Comparison of ENCODE assay signal across 7 mouse cellular contexts in the genomic region with DNA sequence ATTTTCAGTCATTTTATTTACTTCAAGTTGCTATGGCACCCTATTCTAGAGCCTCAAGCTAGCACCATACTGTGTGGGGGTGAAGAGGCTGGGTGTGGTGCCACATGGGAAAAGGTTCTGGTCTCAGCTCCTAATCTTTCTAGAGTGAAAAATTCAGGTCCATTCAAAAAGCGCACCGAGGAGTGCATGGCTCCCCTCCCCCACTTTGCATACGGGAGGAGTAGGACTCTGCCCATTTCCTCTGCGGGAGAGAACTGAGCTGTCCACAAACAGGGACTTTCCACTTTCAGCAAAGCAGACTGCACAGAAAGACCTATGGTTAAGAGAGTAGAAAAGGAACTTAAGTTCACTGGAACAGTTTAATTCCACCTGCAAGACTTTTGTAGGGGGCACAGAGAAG. TPM values are rescaled to one million over a fixed set of nuclear protein-coding genes. Genes with fewer than 3 reads are reported as not detected.
A peak's percentile ranks its signal among the peaks of the same experiment; 100 is the strongest.
DNase-seq lines count a peak whose midpoint lies in the region; ATAC-seq and TF ChIP-seq lines count a peak whose summit lies in the region.

No protein-coding gene starts in this region.

- peak overlapping the region; percentile 71 for H3K4me2 ChIP-seq in forebrain, postnatal 0 days (ENCODE audit: low read depth)
- peak overlapping the region; percentile 71 for H3K4me2 ChIP-seq in intestine, embryonic 14.5 days (ENCODE audit: low read length)
- peak overlapping the region; percentile 69 for H3K4me2 ChIP-seq in midbrain, embryonic 11.5 days

- peak overlapping the region; percentile 48; the same call in 1 of the 2 replicates for H3K9ac ChIP-seq in forebrain, postnatal 0 days
- peak overlapping the region; percentile 72 for H3K9ac ChIP-seq in intestine, embryonic 14.5 days (ENCODE audit: low read length)
- peak overlapping the region; percentile 83 for H3K9ac ChIP-seq in midbrain, embryonic 11.5 days (ENCODE audit: low read length)

- peaks cover 52% of the 10 kb centered on the region for H3K4me1 ChIP-seq in G1E (ENCODE audit: insufficient read depth, low read depth, low read length)
- peaks cover 2% of the 10 kb centered on the region; the same call in 1 of the 2 replicates for H3K4me1 ChIP-seq in bone marrow, adult 2 months (ENCODE audit: control insufficient read depth, insufficient read depth, low read length)
- peaks cover 13% of the 10 kb centered on the region; the same call in 1 of the 2 replicates for H3K4me1 ChIP-seq in forebrain, postnatal 0 days (ENCODE audit: insufficient read depth)
- peaks cover 25% of the 10 kb centered on the region for H3K4me1 ChIP-seq in intestine, embryonic 14.5 days (replicated peaks; ENCODE audit: control insufficient read depth, insufficient read depth, low read length)
- H3K4me1 ChIP-seq in midbrain, embryonic 11.5 days (ENCODE audit: control insufficient read depth, insufficient read depth, low read length), result peaks cover 20% of the 10 kb centered on the region

- H3K9me3 ChIP-seq in G1E (replicated peaks), result no peaks in the 10 kb centered on the region
- H3K9me3 ChIP-seq in forebrain, postnatal 0 days (ENCODE audit: low read length), result no peaks in the 10 kb centered on the region
- no peaks in the 10 kb centered on the region for H3K9me3 ChIP-seq in intestine, embryonic 14.5 days (ENCODE audit: control insufficient read depth, low read length)
- H3K9me3 ChIP-seq in midbrain, embryonic 11.5 days (ENCODE audit: control insufficient read depth, low read length), result no peaks in the 10 kb centered on the region

- H3K27ac ChIP-seq in bone marrow, adult 2 months (ENCODE audit: control insufficient read depth, insufficient read depth, low read depth, low read length, poor library complexity), result peak overlapping the region; percentile 69; the same call in 1 of the 2 replicates
- peak overlapping the region; percentile 83; the same call in 1 of the 2 replicates for H3K27ac ChIP-seq in forebrain, postnatal 0 days (ENCODE audit: low read depth, low read length)
- peak overlapping the region; percentile 86 for H3K27ac ChIP-seq in intestine, embryonic 14.5 days (ENCODE audit: low read depth)
- H3K27ac ChIP-seq in midbrain, embryonic 11.5 days (ENCODE audit: low read depth, low read length), result no peak overlapping the region

- no peak for TF ChIP-seq POLR2A in bone marrow, adult 2 months (IDR thresholded peaks at IDR 0.05; ENCODE audit: borderline replicate concordance, control insufficient read depth, low read depth, low read length)

- H3K36me3 ChIP-seq in G1E (replicated peaks), result peaks cover 58% of the 10 kb centered on the region
- peaks cover 24% of the 10 kb centered on the region for H3K36me3 ChIP-seq in forebrain, postnatal 0 days (ENCODE audit: insufficient read depth)
- H3K36me3 ChIP-seq in intestine, embryonic 14.5 days (ENCODE audit: control insufficient read depth, insufficient read depth, low read length), result peaks cover 43% of the 10 kb centered on the region
- peaks cover 11% of the 10 kb centered on the region for H3K36me3 ChIP-seq in midbrain, embryonic 11.5 days (ENCODE audit: control insufficient read depth, insufficient read depth, low read length)

- DNase-seq in G1E (ENCODE audit: low spot score), result peak; percentile 12
- DNase-seq in forebrain, postnatal 0 days, result peak; percentile 27
- no peak for DNase-seq in intestine, embryonic 14.5 days (ENCODE audit: low spot score)
- DNase-seq in left cerebral cortex, postnatal 4 days, result peak; percentile 49
- no peak for DNase-seq in midbrain, embryonic 11.5 days (ENCODE audit: low spot score, missing footprints)
- DNase-seq in spleen, postnatal 14 days (ENCODE audit: low spot score in 2 of 2), result peak; percentile 27

- H3K27me3 ChIP-seq in G1E (ENCODE audit: insufficient read depth, low read length), result no peaks in the 10 kb centered on the region
- H3K27me3 ChIP-seq in forebrain, postnatal 0 days (ENCODE audit: insufficient read depth, low read length), result no peaks in the 10 kb centered on the region
- no peaks in the 10 kb centered on the region for H3K27me3 ChIP-seq in intestine, embryonic 14.5 days (replicated peaks; ENCODE audit: control insufficient read depth, insufficient read depth, low read length)
- no peaks in the 10 kb centered on the region for H3K27me3 ChIP-seq in midbrain, embryonic 11.5 days (ENCODE audit: control insufficient read depth, insufficient read depth, low read length)

- peak overlapping the region; percentile 71 for H3K4me3 ChIP-seq in G1E (ENCODE audit: low read depth, low read length)
- peak overlapping the region; percentile 68 for H3K4me3 ChIP-seq in bone marrow, adult 2 months (replicated peaks; ENCODE audit: control insufficient read depth, low read depth, low read length)
- peak overlapping the region; percentile 47 for H3K4me3 ChIP-seq in forebrain, postnatal 0 days (ENCODE audit: low read depth, low read length)
- H3K4me3 ChIP-seq in intestine, embryonic 14.5 days (ENCODE audit: low read depth, low read length), result peak overlapping the region; percentile 55
- peak overlapping the region; percentile 62 for H3K4me3 ChIP-seq in midbrain, embryonic 11.5 days (ENCODE audit: low read depth, low read length)

- ATAC-seq in G1E (ENCODE audit: extremely low read depth, insufficient number of reproducible peaks, low FRiP score, poor library complexity, severe bottlenecking), result no peak
- ATAC-seq in forebrain, postnatal 0 days, result no peak
- ATAC-seq in intestine, embryonic 14.5 days (replicated peaks; ENCODE audit: low FRiP score, low TSS enrichment, low read depth), result no peak
- ATAC-seq in midbrain, embryonic 11.5 days (ENCODE audit: low FRiP score), result peak; percentile 28; the same call in 1 of the 2 replicates

- WGBS in bone marrow, adult 2 months, result 0% methylated on average over 4 of the region's 4 CpGs
- WGBS in forebrain, postnatal 0 days, result 2% methylated on average over 4 of the region's 4 CpGs
- WGBS in intestine, embryonic 14.5 days, result 0% methylated on average over 4 of the region's 4 CpGs
- WGBS in midbrain, embryonic 11.5 days, result 0% methylated on average over 4 of the region's 4 CpGs

- intact Hi-C loops in left cerebral cortex, postnatal 4 days (cut with DNase I), result loop anchor here (10.0 kb wide), 1 partner anchor 112 kb away; no protein-coding TSS in a partner anchor

- TF ChIP-seq CTCF in G1E (IDR thresholded peaks at IDR 0.05; ENCODE audit: low read depth, low read length), result no peak
- no peak for TF ChIP-seq CTCF in bone marrow, adult 2 months (IDR thresholded peaks at IDR 0.05; ENCODE audit: control insufficient read depth, insufficient read depth, low read length)
- no peak for TF ChIP-seq CTCF in forebrain, postnatal 0 days (IDR thresholded peaks at IDR 0.05; ENCODE audit: low read depth)

RNA-seq across cellular contexts. Expression of a gene that starts 26.6 kb away (rescaled TPM):
- total RNA-seq in G1E (2014; fragmentation: Nextera tagmentation), result 141 and 149 TPM in 2 replicates
- total RNA-seq in G1E (2017), result 225 and 341 TPM in 2 replicates
- 335 and 342 TPM in 2 replicates for polyA plus RNA-seq in G1E (2012)
- 153 and 243 TPM in 2 replicates for polyA plus RNA-seq in bone marrow, adult 2 months (2011; ENCODE audit: insufficient read depth, insufficient read length, low replicate concordance, missing spikeins)
- 129 and 136 TPM in 2 replicates for total RNA-seq in forebrain, postnatal 0 days (2014; rRNA removed)
- polyA plus RNA-seq in forebrain, postnatal 0 days (2015; fragmentation: Nextera tagmentation; extraction: Ambion mirVana), result 23.6 and 24.6 TPM in 2 replicates
- polyA plus RNA-seq in intestine, embryonic 14.5 days (2014; fragmentation: Nextera tagmentation; extraction: Ambion mirVana), result 19.2 and 21.9 TPM in 2 replicates
- total RNA-seq in left cerebral cortex, postnatal 4 days (2021), result 100 to 1,000 TPM; 143 to 167 TPM
- polyA plus RNA-seq in midbrain, embryonic 11.5 days (2014; fragmentation: Nextera tagmentation; extraction: Ambion mirVana), result 13.2 and 16.5 TPM in 2 replicates

RNA-seq across cellular contexts. Expression of a gene that starts 49.7 kb away (rescaled TPM):
- 3.0 and 5.9 TPM in 2 replicates for total RNA-seq in G1E (2014; fragmentation: Nextera tagmentation)
- total RNA-seq in G1E (2017), result 2.3 and 3.4 TPM in 2 replicates
- polyA plus RNA-seq in G1E (2012), result 0.95 and 1.1 TPM in 2 replicates
- polyA plus RNA-seq in bone marrow, adult 2 months (2011; ENCODE audit: insufficient read depth, insufficient read length, low replicate concordance, missing spikeins), result 8.4 and 53.2 TPM in 2 replicates
- 76.6 and 87.3 TPM in 2 replicates for total RNA-seq in forebrain, postnatal 0 days (2014; rRNA removed)
- 48.7 and 55.2 TPM in 2 replicates for polyA plus RNA-seq in forebrain, postnatal 0 days (2015; fragmentation: Nextera tagmentation; extraction: Ambion mirVana)
- polyA plus RNA-seq in intestine, embryonic 14.5 days (2014; fragmentation: Nextera tagmentation; extraction: Ambion mirVana), result 6.4 and 7.8 TPM in 2 replicates
- 10 to 100 TPM; 98.4 to 99.3 TPM for total RNA-seq in left cerebral cortex, postnatal 4 days (2021)
- polyA plus RNA-seq in midbrain, embryonic 11.5 days (2014; fragmentation: Nextera tagmentation; extraction: Ambion mirVana), result 8.5 and 8.8 TPM in 2 replicates

Comparison
In these comparisons a context has a peak if more than half of its experiments do, and no peak if none do; other contexts are left out.
1. DNase-seq: peak in G1E (single experiment), forebrain, postnatal 0 days (single experiment), left cerebral cortex, postnatal 4 days (single experiment) and spleen, postnatal 14 days (2 of 2); none in intestine, embryonic 14.5 days (single experiment) and midbrain, embryonic 11.5 days (single experiment).
2. Peak in every context shown above with its lines, with median percentiles within 50 percentile points of each other: H3K4me3 ChIP-seq, H3K4me2 ChIP-seq and H3K9ac ChIP-seq.